Mouse (Mus musculus): Measurements from ENCODE around the gene Brs3. TPM values are rescaled to one million over a fixed set of nuclear protein-coding genes. Genes with fewer than 3 reads are reported as not detected.

Brs3 gene
- total RNA-seq (2021): not detected
- long read RNA-seq, experiment 1: 0 reads
- long read RNA-seq, experiment 2: 0 reads

DNA sequence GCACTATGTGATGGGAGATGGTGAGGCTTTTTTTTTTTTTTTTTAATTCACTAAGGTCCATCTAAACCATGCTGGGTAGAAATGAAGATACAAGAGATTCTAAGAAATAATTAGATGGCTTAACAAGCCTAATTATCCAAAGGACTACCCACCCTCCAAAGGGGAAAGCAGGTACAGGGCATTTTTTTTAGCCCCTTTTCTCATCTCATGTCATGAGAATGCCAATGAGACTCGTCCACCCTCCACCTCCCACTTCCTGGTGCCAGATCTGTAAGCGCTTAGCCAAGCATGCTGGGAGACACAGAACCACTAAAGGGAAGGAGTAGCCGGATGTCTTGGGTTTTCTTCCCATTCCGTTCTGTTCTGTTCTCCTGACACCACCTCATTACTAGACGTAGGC, at the start of gene Brs3:
Gene Brs3 (plus strand): TSS at position 301 of the 400 bp plus-strand sequence.
- no peak for DNase-seq
- intact Hi-C loops (cut with DNase I; ENCODE audit: low total_unique reads): no loop called here

DNA sequence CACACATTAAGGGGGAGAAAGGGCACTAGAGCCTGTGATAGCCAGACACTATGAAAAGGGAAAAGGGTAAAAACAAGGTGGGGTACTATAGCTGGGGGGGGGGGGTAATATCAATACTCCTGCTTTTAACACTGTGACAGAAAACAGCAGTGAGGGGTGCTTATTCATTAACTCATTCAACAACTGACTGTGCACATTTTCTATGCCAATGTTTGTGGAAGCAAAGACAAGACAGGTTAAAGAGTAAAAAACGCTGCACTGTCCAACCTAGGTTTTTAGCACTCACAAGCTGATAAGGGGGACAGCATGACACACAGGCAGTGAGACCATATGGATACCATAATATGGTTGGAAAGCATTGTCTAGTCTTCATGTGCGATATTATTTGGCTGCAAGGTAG, 30.0 kb upstream of the Brs3 start:
- intact Hi-C loops (cut with DNase I; ENCODE audit: low total_unique reads): no loop called here
- no peak for DNase-seq

DNA sequence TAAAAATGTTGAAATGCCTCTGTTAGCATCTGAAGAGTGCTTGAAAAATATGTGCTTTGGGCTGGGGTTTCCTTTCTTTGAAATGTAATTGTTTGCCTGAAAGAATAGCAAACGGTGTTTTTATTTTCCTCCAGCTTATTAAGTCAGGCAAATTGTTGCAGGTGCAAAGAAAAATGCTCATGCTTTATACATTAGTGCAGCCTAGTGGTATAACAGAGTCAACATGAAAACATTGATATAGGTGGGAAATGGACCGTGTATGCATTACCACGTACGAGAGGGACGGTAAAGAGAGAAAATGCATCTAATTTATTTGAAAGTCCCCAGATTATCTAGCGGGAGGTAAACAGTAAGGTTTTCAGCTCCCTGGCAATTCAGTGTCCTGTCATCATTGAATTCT, 995 bp downstream of the Brs3 start:
- DNase-seq: no peak
- intact Hi-C loops (cut with DNase I; ENCODE audit: low total_unique reads): no loop called here

DNA sequence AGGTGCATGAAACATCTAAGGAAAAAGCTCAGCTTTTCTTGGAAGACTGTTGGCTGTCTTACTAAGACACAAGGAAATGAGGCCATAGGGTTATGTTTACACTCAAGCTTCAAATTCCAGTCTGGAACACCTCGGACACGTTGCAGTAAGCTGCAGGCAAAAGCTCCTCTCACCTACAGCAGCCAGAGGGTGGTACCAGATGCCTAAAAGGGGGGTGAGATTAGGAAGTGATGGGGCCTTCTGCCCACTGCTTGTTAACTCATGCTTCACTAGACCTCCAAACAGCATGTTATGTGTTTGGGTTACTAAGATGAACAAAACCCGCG, 9.9 kb downstream of the Brs3 start:
- DNase-seq: no peak
- intact Hi-C loops (cut with DNase I; ENCODE audit: low total_unique reads): no loop called here

DNA sequence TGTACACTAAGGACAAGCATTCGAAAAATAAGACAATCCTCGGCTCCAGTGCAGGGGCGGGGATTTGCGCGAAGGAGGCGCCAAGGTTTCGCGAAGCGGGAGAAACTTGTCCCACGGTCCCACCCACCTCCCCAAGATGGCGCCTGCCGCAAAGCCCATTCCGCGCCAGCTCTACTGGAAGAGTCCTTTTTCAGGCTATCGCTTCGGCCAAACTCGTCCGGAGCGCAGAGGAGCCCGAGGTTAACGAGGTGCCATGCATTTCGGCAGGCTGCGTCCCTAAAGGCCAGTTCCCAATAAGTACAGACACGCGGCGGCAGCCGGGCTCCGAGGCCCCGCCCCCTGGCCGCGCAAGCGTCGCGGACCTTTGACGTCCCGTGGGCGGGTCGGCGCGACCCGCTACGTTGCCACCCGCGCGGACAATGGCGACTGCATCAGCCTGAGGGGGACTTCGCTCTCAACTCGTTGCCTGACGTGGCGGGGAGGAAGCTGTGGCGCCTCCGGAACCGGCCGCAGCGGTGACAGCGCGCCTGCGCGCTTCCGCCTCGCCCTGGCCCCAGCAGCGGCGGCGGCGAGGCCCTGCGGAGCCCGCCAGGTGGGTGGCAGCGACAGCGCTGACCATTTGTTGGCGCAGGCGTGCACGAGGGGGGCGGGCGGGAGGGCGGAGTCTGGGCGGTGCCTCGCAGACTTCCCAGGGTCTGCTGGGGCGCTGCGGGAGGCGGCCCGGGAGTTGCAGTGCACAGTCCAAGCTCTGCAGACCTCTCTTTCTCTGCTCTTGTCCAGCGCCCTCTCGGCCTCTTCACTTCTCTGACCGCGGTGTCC, 10.5 kb downstream of the Brs3 start, which contains the start of gene Htatsf1:
Gene Htatsf1 (plus strand): TSS at position 410 of the 819 bp plus-strand sequence.
- intact Hi-C loops (cut with DNase I; ENCODE audit: low total_unique reads): no loop called here
- DNase-seq: peak; percentile 75

DNA sequence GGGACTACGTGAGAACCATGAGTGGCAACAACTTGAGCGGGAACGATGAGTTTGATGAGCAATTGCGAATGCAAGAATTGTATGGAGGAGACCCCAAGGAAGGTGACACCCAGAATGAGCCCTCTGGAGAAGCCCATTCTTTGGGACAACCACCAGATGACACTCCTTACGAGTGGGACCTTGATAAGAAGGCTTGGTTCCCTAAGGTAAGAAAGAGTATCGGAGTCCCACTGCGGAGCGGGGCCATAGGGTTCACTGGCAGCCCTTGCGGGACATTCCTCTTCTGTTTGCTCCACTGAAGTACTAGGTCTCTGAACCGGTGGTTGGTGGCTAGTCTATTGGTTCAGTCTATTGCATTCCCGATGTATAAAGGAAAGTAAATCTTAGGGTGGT, 11.1 kb downstream of the Brs3 start:
- intact Hi-C loops (cut with DNase I; ENCODE audit: low total_unique reads): no loop called here

DNA sequence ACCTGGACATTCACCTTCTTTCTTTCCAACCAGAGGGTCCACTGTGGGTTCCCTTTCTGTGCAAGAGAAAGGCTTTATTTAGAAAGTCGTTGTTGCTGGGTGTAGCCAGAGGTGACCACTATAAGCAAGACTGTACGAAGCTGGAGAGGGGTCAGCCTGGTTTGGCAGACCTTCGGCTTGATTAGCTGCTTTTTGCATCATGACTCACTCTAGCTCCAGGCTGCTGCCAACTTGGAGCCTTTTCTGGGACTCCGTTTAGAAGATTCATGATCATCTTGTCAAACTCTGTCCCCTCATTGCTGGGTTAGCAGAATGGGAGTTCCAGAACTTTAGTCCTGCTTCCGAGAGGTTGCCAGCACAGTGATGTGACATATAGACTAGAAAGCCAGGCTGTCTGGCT, 38.6 kb downstream of the Brs3 start:
- DNase-seq: no peak
- intact Hi-C loops (cut with DNase I; ENCODE audit: low total_unique reads): no loop called here

More for the DNA sequence above, 11.1 kb downstream of the Brs3 start:
- DNase-seq: no peak

DNA sequence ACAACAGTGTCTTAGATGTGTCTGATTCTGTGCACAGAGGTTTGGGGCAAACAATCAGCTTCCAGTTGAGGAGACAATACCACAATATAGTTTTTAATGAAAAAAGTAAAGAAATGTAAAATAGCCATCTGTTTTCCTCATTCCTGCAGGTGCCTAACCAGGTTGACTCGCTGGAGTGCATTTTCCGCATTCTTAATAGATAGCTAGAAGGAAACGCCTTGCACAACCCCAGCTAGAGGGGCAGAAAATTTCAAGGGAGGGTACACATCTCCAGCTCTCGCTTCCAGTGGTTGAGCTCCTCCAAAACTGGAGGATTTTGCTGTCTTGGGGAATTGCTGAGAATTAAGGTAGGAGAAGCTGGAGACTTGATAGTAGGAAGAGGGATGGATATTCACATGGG, 44.9 kb downstream of the Brs3 start, which contains the start of gene Vgll1:
Gene Vgll1 (plus strand): TSS at position 301 of the 400 bp plus-strand sequence.
- intact Hi-C loops (cut with DNase I; ENCODE audit: low total_unique reads): no loop called here
- no peak for DNase-seq

Other genes with a start within 250 kb of the Brs3 start
- gene Map7d3, start 220.7 kb upstream of the Brs3 start, total RNA-seq (2021): under 1 TPM; 0.55 to 0.66 TPM
- not detected for gene Adgrg4, start 172.9 kb upstream of the Brs3 start, total RNA-seq (2021)
- gene Htatsf1, start 10.5 kb downstream of the Brs3 start, total RNA-seq (2021): 10 to 100 TPM; 57.7 to 57.9 TPM
- gene Vgll1, start 45.0 kb downstream of the Brs3 start, total RNA-seq (2021): not detected
- not detected for gene Cd40lg, start 169.1 kb downstream of the Brs3 start, total RNA-seq (2021)

All from gastrocnemius, postnatal 14 days (tissue).